Mouse (Mus musculus): ENCODE data around the gene Tmem174.

DNA sequence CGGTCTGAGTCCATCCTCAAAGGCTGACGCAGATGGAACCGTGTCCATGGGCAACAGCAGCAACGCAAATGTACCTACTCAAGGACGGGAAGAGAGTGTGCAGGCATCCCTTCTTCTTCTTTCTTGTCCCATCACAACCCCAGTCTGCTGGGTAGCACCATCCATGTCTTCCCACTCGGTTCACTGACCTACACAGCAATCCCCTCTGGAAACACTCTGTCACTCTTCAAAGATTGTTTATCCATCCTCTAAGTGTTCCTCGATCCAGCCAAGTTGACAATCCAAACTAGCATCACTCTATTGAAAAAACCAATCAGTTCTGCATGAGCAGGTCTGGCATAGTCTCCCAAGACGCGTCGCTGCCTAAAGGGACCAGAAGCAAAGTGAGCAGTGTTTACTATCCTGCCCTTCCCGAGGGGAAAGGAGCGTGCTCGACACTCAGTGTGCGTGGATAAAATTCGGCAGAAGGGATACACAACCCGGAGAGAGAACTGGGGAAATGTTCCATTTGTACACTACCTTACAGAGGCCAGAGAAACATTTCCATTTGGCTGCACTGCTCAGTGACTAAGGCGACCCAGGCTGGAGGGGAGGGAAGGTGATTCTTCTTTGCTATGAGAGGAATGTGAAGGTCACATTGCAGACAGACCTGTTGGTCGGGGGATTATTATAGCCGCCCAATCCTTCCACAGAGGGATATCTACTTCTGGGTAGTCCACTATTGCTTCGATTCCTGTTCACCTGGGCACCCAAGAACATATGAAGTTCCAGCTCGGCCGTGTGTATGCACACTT lies 10.8 kb upstream of the Tmem174 start:
- TF ChIP-seq EP300 (IDR thresholded peaks at IDR 0.05; ENCODE audit: insufficient read depth, low read depth, low read length): no peak
- no peak for TF ChIP-seq CTCF (IDR thresholded peaks at IDR 0.05)
- no peak for TF ChIP-seq POLR2A (IDR thresholded peaks at IDR 0.05; ENCODE audit: insufficient read depth, low read depth, low read length)

Data from heart, adult 2 months (tissue).